Mouse (Mus musculus) CH12.LX (cell line): Measurements from ENCODE around the gene Card9.

Experiments used
- CHD2 ChIP-seq: IDR thresholded peaks from 2 replicates; pipeline ENCODE4 v1.6.1; 2011; ENCODE audit warnings: low read length, improper control_type of control experiment
- CTCF ChIP-seq, 2 experiments: IDR thresholded peaks in 1 of 2; conservative IDR thresholded peaks in 1 of 2; 2 replicates each; pipeline ENCODE4 v1.5.1; 2011 to 2012; ENCODE audit warnings: low read depth in 2 of 2, low read length in 2 of 2, improper control_type of control experiment in 1 of 2, inconsistent platforms in 1 of 2, mild to moderate bottlenecking in 1 of 2, moderate library complexity in 1 of 2
- EP300 ChIP-seq: IDR thresholded peaks from 2 replicates; pipeline ENCODE4 v1.6.1; 2011; ENCODE audit warnings: low read length, improper control_type of control experiment
- MAZ ChIP-seq: IDR thresholded peaks from 2 replicates; pipeline ENCODE4 v1.6.1; 2012; ENCODE audit warnings: low read depth, mild to moderate bottlenecking, inconsistent platforms, low read length, improper control_type of control experiment, moderate library complexity
- MEF2A ChIP-seq: IDR thresholded peaks from 2 replicates; pipeline ENCODE4 v1.6.1; 2014; ENCODE audit warnings: low read depth, mild to moderate bottlenecking, inconsistent platforms, low read length, improper control_type of control experiment, borderline replicate concordance
- ZNF384 ChIP-seq: IDR thresholded peaks from 2 replicates; pipeline ENCODE4 v1.6.1; 2012; ENCODE audit warnings: low read depth, low read length, improper control_type of control experiment, inconsistent platforms

- TF ChIP-seq ZNF384, result no peak
- TF ChIP-seq MAZ, result no peak
- no peak for TF ChIP-seq CHD2
- TF ChIP-seq CTCF (conservative IDR thresholded peaks at IDR 0.05 in 1 of 2, IDR thresholded peaks at IDR 0.05 in 1 of 2; ENCODE audit: low read depth in 2 of 2, low read length in 2 of 2), result no peak
- TF ChIP-seq EP300, result no peak
- TF ChIP-seq MEF2A, result no peak
Observed at GRCm38 (mm10) chr2:26391617-26392016, 30.9 kb upstream of the Card9 start.
